Mouse (Mus musculus): Measurements from ENCODE around the gene Defb28. TPM values are rescaled to one million over a fixed set of nuclear protein-coding genes. Genes with fewer than 3 reads are reported as not detected.
A peak's percentile ranks its signal among the peaks of the same experiment; 100 is the strongest.

Defb28 gene
- not detected in 2 replicates for polyA plus RNA-seq (2014; fragmentation: Nextera tagmentation; extraction: Ambion mirVana)

DNA sequence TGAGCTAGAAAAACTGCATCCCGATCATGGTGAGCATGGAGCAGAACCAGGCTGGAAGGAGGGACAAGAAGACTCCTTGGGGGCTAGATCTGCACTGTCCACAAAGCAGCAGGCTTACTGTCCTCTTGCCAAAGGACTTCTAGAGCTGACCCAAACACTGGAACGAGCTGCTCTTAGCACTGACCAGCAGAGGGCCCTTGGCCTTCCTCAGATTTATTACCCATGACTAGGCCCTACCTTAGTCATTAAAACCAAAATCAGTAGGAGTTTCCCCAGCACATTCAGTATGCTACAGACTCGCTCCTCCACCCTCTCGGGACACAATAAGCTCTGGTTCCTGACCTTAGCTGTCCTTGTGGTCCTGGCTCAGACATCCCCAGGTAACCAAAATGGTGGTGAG is at the start of gene Defb28:
Defb28 (plus strand) TSS at position 275 of the 400 bp plus-strand sequence.
- no peak within 1 kb of the TSS for H3K9ac ChIP-seq (ENCODE audit: low read length)
- ATAC-seq (replicated peaks; ENCODE audit: low FRiP score, low TSS enrichment, low read depth): no peak
- H3K4me1 ChIP-seq (replicated peaks; ENCODE audit: control insufficient read depth, insufficient read depth, low read length): no peaks in the 10 kb centered on the region
- no peaks in the 10 kb centered on the region for H3K27me3 ChIP-seq (replicated peaks; ENCODE audit: control insufficient read depth, insufficient read depth, low read length)
- DNase-seq (ENCODE audit: low spot score): no peak
- H3K27ac ChIP-seq (ENCODE audit: low read depth): no peak within 1 kb of the TSS
- H3K4me2 ChIP-seq (ENCODE audit: low read length): no peak within 1 kb of the TSS
- no peaks in the 10 kb centered on the region for H3K9me3 ChIP-seq (ENCODE audit: control insufficient read depth, low read length)
- WGBS: 78% methylated on average over 4 of the region's 4 CpGs
- H3K36me3 ChIP-seq (ENCODE audit: control insufficient read depth, insufficient read depth, low read length): no peaks in the 10 kb centered on the region
- no peak within 1 kb of the TSS for H3K4me3 ChIP-seq (ENCODE audit: low read depth, low read length)

DNA sequence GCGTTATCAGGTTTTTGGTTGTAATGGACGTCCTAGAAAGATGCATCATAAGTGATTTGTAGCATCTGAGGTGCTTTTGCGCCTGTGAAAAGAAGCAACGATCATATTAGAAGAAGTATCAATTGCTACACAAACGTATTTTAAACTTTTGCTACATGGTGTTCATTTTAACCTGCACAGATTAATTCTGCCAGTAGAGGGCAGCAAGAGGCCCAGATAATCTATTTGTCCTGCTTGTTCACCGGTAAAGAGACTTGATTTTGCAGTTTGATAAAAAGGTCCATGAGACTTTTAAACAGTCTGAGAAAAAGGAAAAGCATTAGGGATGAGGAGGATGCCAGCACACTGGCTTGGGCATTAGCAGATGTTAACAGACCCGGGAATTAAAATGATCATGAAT is 47.1 kb upstream of the Defb28 start:
- Histone ChIP-seq H3K4me2 (ENCODE audit: low read length) (no peak overlapping the region), H3K9me3 (ENCODE audit: control insufficient read depth, low read length) (no peaks in the 10 kb centered on the region), H3K4me1 (replicated peaks; ENCODE audit: control insufficient read depth, insufficient read depth, low read length) (no peaks in the 10 kb centered on the region), H3K27ac (ENCODE audit: low read depth) (no peak overlapping the region), H3K36me3 (ENCODE audit: control insufficient read depth, insufficient read depth, low read length) (no peaks in the 10 kb centered on the region), H3K4me3 (ENCODE audit: low read depth, low read length) (no peak overlapping the region), H3K9ac (ENCODE audit: low read length) (no peak overlapping the region), H3K27me3 (replicated peaks; ENCODE audit: control insufficient read depth, insufficient read depth, low read length) (no peaks in the 10 kb centered on the region)
- WGBS: 36% methylated on average over 7 of the region's 7 CpGs
- DNase-seq (ENCODE audit: low spot score) (peak; percentile 57), ATAC-seq (replicated peaks; ENCODE audit: low FRiP score, low TSS enrichment, low read depth) (no peak)

DNA sequence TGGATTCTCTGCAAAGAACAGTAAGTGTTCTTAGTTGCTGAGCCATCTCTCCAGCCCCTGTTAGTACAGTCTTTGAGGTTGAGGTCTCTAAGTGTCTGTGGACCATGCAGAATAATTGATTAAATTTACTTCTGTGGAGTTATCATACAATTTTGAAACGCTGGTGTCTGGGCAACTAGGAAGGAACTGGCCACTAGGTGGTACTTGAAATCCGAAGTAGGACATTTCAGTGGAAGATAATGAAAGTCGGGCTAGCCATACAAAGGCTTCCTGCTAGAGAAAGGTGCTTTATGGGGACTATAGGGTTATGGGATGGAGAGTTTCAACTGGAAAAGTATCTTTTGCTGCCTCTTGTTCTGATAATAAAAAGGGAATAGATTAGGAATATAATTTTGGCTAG is 45.6 kb upstream of the Defb28 start:
- 19% methylated on average over 3 of the region's 3 CpGs for WGBS
- no peak for DNase-seq (ENCODE audit: low spot score)
- H3K4me3 ChIP-seq (ENCODE audit: low read depth, low read length): no peak overlapping the region

DNA sequence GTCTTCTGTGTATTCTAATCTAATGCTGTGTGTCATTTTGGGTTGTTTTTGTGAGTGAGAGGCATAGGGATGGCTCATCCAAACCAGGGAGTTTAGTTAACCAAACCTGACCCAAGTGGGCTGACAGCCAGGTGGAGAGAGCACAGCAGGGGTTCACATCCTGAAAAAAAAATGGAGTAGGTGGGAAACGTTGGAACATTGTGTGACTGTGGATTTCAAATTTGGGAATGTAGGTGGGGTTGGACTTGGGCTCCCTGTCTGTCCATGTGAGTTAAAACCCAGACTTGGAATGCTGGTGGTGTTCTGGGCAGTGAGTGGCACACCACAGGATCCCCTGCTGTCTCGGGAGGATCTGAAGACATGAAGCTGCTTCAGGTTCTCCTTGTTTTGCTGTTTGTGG is 41.3 kb upstream of the Defb28 start, which contains the start of gene Defb20:
Defb20 (plus strand) TSS at position 301 of the 400 bp plus-strand sequence.
- Histone ChIP-seq H3K9ac (ENCODE audit: low read length) (no peak within 1 kb of the TSS), H3K9me3 (ENCODE audit: control insufficient read depth, low read length) (no peaks in the 10 kb centered on the region), H3K4me3 (ENCODE audit: low read depth, low read length) (no peak within 1 kb of the TSS), H3K27me3 (replicated peaks; ENCODE audit: control insufficient read depth, insufficient read depth, low read length) (no peaks in the 10 kb centered on the region), H3K4me1 (replicated peaks; ENCODE audit: control insufficient read depth, insufficient read depth, low read length) (no peaks in the 10 kb centered on the region), H3K4me2 (ENCODE audit: low read length) (no peak within 1 kb of the TSS), H3K36me3 (ENCODE audit: control insufficient read depth, insufficient read depth, low read length) (no peaks in the 10 kb centered on the region), H3K27ac (ENCODE audit: low read depth) (no peak within 1 kb of the TSS)
- DNase-seq (ENCODE audit: low spot score) (no peak), ATAC-seq (replicated peaks; ENCODE audit: low FRiP score, low TSS enrichment, low read depth) (no peak)
- WGBS: 75% methylated on average over 2 of the region's 2 CpGs

More for the DNA sequence above, 45.6 kb upstream of the Defb28 start:
- Histone ChIP-seq H3K4me2 (ENCODE audit: low read length) (no peak overlapping the region), H3K36me3 (ENCODE audit: control insufficient read depth, insufficient read depth, low read length) (no peaks in the 10 kb centered on the region), H3K9ac (ENCODE audit: low read length) (no peak overlapping the region), H3K4me1 (replicated peaks; ENCODE audit: control insufficient read depth, insufficient read depth, low read length) (no peaks in the 10 kb centered on the region), H3K27me3 (replicated peaks; ENCODE audit: control insufficient read depth, insufficient read depth, low read length) (no peaks in the 10 kb centered on the region), H3K27ac (ENCODE audit: low read depth) (no peak overlapping the region), H3K9me3 (ENCODE audit: control insufficient read depth, low read length) (no peaks in the 10 kb centered on the region)
- ATAC-seq (replicated peaks; ENCODE audit: low FRiP score, low TSS enrichment, low read depth): no peak

DNA sequence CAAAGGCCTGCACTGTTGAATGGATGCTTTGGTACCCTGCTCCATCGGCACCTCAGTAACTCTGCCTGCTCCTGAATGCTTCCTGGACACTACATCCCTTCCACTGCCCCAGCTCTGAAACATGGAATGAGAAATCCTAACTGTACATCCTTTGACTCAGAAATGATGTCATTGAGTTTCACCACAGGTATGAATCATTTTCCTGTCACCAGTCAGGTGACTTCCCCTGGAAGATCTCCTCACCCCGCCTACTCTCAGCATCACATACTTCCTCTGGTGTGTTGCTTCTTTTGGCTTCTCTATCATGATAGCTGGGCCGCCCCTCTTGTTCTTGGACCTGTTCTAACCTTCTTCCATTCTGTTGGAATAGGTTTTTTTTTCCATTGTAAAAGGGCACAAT is 37.2 kb upstream of the Defb28 start:
- Histone ChIP-seq H3K27ac (ENCODE audit: low read depth) (no peak overlapping the region), H3K9me3 (ENCODE audit: control insufficient read depth, low read length) (no peaks in the 10 kb centered on the region), H3K9ac (ENCODE audit: low read length) (no peak overlapping the region), H3K4me1 (replicated peaks; ENCODE audit: control insufficient read depth, insufficient read depth, low read length) (no peaks in the 10 kb centered on the region), H3K27me3 (replicated peaks; ENCODE audit: control insufficient read depth, insufficient read depth, low read length) (no peaks in the 10 kb centered on the region), H3K4me2 (ENCODE audit: low read length) (no peak overlapping the region), H3K36me3 (ENCODE audit: control insufficient read depth, insufficient read depth, low read length) (no peaks in the 10 kb centered on the region), H3K4me3 (ENCODE audit: low read depth, low read length) (no peak overlapping the region)
- no peak for DNase-seq (ENCODE audit: low spot score)
- 87% methylated on average over 3 of the region's 3 CpGs for WGBS
- no peak for ATAC-seq (replicated peaks; ENCODE audit: low FRiP score, low TSS enrichment, low read depth)

DNA sequence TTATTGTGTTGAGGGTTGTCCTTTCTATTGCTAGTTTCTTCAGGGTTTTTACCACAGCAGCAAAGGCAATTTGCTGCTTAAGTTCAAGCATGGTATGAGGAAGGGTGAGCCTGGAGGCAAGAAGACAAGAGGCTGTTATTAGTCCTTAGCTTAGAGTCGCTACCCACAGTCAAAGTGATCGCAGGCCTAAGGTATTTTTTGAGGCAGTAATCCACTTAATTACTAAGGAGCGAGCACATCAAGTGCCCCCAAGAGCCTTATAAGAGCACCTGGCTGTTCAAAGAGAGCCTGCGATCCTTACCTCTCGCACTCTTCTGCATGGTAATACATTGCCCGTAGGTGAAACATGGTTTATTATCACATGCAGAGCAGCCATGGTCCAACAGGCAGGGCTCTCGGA is 36.3 kb upstream of the Defb28 start:
- ATAC-seq (replicated peaks; ENCODE audit: low FRiP score, low TSS enrichment, low read depth): no peak
- Histone ChIP-seq H3K36me3 (ENCODE audit: control insufficient read depth, insufficient read depth, low read length) (no peaks in the 10 kb centered on the region), H3K27ac (ENCODE audit: low read depth) (no peak overlapping the region), H3K4me1 (replicated peaks; ENCODE audit: control insufficient read depth, insufficient read depth, low read length) (no peaks in the 10 kb centered on the region), H3K9ac (ENCODE audit: low read length) (no peak overlapping the region), H3K9me3 (ENCODE audit: control insufficient read depth, low read length) (no peaks in the 10 kb centered on the region), H3K4me3 (ENCODE audit: low read depth, low read length) (no peak overlapping the region), H3K4me2 (ENCODE audit: low read length) (no peak overlapping the region), H3K27me3 (replicated peaks; ENCODE audit: control insufficient read depth, insufficient read depth, low read length) (no peaks in the 10 kb centered on the region)
- 90% methylated on average over 7 of the region's 7 CpGs for WGBS
- DNase-seq (ENCODE audit: low spot score): no peak

DNA sequence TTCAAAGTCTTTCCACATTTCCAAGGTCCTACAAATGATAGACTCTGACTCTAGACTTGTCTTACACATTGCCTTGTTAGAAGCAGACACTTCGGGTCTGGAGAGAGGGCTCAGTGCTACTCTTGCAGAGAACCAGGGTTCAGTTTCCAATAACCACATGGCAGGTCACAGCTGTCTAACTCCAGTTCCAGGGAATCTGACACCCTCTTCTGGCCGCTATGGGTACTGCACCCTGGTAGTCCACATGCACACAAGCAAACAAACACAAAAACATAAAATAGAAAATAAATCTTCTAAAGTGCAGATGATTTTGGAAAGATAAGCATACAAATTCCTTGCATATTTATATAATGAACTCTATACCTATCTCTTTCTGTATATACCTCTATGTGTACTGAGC is 31.0 kb upstream of the Defb28 start:
- H3K4me1 ChIP-seq (replicated peaks; ENCODE audit: control insufficient read depth, insufficient read depth, low read length): no peaks in the 10 kb centered on the region
- H3K27me3 ChIP-seq (replicated peaks; ENCODE audit: control insufficient read depth, insufficient read depth, low read length): no peaks in the 10 kb centered on the region
- no peak overlapping the region for H3K9ac ChIP-seq (ENCODE audit: low read length)
- H3K36me3 ChIP-seq (ENCODE audit: control insufficient read depth, insufficient read depth, low read length): no peaks in the 10 kb centered on the region
- no peak overlapping the region for H3K4me3 ChIP-seq (ENCODE audit: low read depth, low read length)
- DNase-seq (ENCODE audit: low spot score) (no peak), ATAC-seq (replicated peaks; ENCODE audit: low FRiP score, low TSS enrichment, low read depth) (no peak)
- no peaks in the 10 kb centered on the region for H3K9me3 ChIP-seq (ENCODE audit: control insufficient read depth, low read length)
- WGBS: 81% methylated on average over 2 of the region's 2 CpGs
- no peak overlapping the region for H3K4me2 ChIP-seq (ENCODE audit: low read length)
- no peak overlapping the region for H3K27ac ChIP-seq (ENCODE audit: low read depth)

DNA sequence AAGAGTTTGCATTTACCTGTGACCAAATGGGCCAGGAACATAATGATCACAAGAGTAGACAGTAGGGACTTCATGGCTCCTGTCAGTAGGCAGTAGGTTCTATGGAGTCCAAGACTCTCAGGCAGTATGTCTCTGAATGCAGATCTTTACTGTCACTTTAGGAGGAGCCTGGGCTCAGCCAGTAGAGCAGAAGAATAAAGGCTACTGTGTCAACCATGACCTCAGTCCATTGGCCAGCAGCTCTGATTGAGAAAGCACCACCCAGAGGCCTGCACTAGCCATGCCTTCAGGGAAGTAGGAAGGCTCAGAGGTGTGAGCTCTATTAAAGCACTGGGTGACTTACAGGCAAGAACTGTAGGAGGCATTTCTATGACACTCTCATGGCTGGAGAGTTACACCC is 28.0 kb upstream of the Defb28 start, which contains the start of gene Defb22:
Defb22 (minus strand) TSS at position 101 of the 400 bp plus-strand sequence.
- no peak within 1 kb of the TSS for H3K4me3 ChIP-seq (ENCODE audit: low read depth, low read length)
- H3K4me1 ChIP-seq (replicated peaks; ENCODE audit: control insufficient read depth, insufficient read depth, low read length): no peaks in the 10 kb centered on the region
- ATAC-seq (replicated peaks; ENCODE audit: low FRiP score, low TSS enrichment, low read depth) (no peak), DNase-seq (ENCODE audit: low spot score) (no peak)
- no peaks in the 10 kb centered on the region for H3K9me3 ChIP-seq (ENCODE audit: control insufficient read depth, low read length)
- H3K27me3 ChIP-seq (replicated peaks; ENCODE audit: control insufficient read depth, insufficient read depth, low read length): no peaks in the 10 kb centered on the region
- no peak within 1 kb of the TSS for H3K4me2 ChIP-seq (ENCODE audit: low read length)
- H3K9ac ChIP-seq (ENCODE audit: low read length): no peak within 1 kb of the TSS
- H3K36me3 ChIP-seq (ENCODE audit: control insufficient read depth, insufficient read depth, low read length): no peaks in the 10 kb centered on the region
- no peak within 1 kb of the TSS for H3K27ac ChIP-seq (ENCODE audit: low read depth)

DNA sequence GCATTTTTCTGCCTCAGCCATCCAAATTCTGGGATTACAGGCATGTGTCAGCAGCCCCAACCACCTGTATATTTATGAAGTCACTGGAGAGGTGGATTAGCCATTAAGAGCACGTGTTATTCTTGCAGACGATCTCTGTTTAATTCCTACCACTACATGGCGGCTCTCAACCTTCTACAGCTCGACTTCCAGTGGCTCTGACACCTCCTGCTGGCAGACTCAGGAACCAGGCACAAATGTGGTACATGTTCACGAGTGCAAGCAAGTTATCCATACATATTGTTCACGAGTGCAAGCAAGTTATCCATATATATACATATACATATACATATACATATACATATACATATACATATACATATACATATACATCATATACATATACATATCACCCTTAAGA is 24.9 kb upstream of the Defb28 start:
- Histone ChIP-seq H3K27ac (ENCODE audit: low read depth) (no peak overlapping the region), H3K27me3 (replicated peaks; ENCODE audit: control insufficient read depth, insufficient read depth, low read length) (no peaks in the 10 kb centered on the region), H3K9me3 (ENCODE audit: control insufficient read depth, low read length) (no peaks in the 10 kb centered on the region), H3K4me3 (ENCODE audit: low read depth, low read length) (no peak overlapping the region), H3K9ac (ENCODE audit: low read length) (no peak overlapping the region), H3K36me3 (ENCODE audit: control insufficient read depth, insufficient read depth, low read length) (no peaks in the 10 kb centered on the region), H3K4me1 (replicated peaks; ENCODE audit: control insufficient read depth, insufficient read depth, low read length) (no peaks in the 10 kb centered on the region), H3K4me2 (ENCODE audit: low read length) (no peak overlapping the region)
- 70% methylated on average over 6 of the region's 6 CpGs for WGBS
- ATAC-seq (replicated peaks; ENCODE audit: low FRiP score, low TSS enrichment, low read depth) (no peak), DNase-seq (ENCODE audit: low spot score) (no peak)

Data from intestine, embryonic 14.5 days (tissue).